Mouse (Mus musculus): ENCODE results near the gene Esyt1. TPM values are rescaled to one million over a fixed set of nuclear protein-coding genes. Genes with fewer than 3 reads are reported as not detected.

Gene Esyt1
- total RNA-seq, 2 experiments from 2014 or later, result 5.5 TPM

GRCm38 (mm10) chr10:128487861-128488712, 37.6 kb downstream of the Esyt1 start:
- DNase-seq (ENCODE audit: low spot score in 2 of 2), result no peak
- no peak for TF ChIP-seq CTCF (conservative IDR thresholded peaks at IDR 0.05)
- H3K4me3 ChIP-seq, result no peak overlapping the region
- H3K27ac ChIP-seq, result peak overlapping the region; percentile 96

- DNase-seq (ENCODE audit: low spot score in 2 of 2), result no peak
- Histone ChIP-seq H3K4me3 (no peak overlapping the region), H3K27ac (no peak overlapping the region)
- no peak for TF ChIP-seq CTCF (conservative IDR thresholded peaks at IDR 0.05)
These were observed 39.3 kb downstream of the Esyt1 start for GRCm38 (mm10) chr10:128486370-128486769.

- TF ChIP-seq CTCF (conservative IDR thresholded peaks at IDR 0.05), result no peak
- no peak for DNase-seq (ENCODE audit: low spot score in 2 of 2)
- no peak overlapping the region for H3K4me3 ChIP-seq
- no peak overlapping the region for H3K27ac ChIP-seq
These were observed 51.3 kb downstream of the Esyt1 start for GRCm38 (mm10) chr10:128474366-128474765.

DNA sequence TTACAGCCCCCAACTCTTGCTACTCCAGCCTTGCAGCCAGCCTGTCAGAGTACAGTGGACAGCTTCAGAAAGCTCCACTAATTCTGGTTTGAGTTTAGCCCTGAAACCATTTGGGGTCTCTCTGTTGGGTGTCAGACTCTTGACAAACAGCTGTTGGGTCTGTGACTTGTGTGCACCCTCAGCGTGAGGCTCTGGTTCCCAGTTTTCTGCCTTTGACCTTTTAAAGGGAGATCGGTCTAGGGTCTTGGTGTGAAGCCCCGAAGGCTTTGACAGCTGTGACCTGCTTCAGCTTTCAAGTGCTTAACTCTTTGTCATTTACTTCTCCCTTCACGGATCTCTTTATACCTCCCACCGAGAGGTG, 65.4 kb downstream of the Esyt1 start:
- no peak for TF ChIP-seq CTCF (conservative IDR thresholded peaks at IDR 0.05)
- peak overlapping the region; percentile 85 for H3K4me3 ChIP-seq
- H3K27ac ChIP-seq, result peak overlapping the region; percentile 94
- DNase-seq (ENCODE audit: low spot score in 2 of 2), result no peak

Small RNAs within 50 kb of the gene (microRNA-seq; reads per million reads assigned to microRNA genes)
- 0 to 0.74 reads per million in 2 experiments for gene Gm47275
- gene Mir6916, result 0 to 0.37 reads per million in 2 experiments

Other genes starting within 250 kb of the Esyt1 start
- gene Il23a, start 227.1 kb downstream of the Esyt1 start, total RNA-seq (2021), result under 1 TPM in 1 of 2 experiments, not detected in 1; 0.27 TPM
- gene Pan2, start 222.5 kb downstream of the Esyt1 start, total RNA-seq (2021), result 10 to 100 TPM; 14.7 to 16.4 TPM
- gene Cnpy2, start 203.4 kb downstream of the Esyt1 start, total RNA-seq (2021), result 10 to 100 TPM; 78.8 to 83.0 TPM
- 100 to 1,000 TPM; 226 to 235 TPM for gene Cs, start 188.1 kb downstream of the Esyt1 start, total RNA-seq (2021)
- 10 to 100 TPM; 48.6 to 49.2 TPM for gene Coq10a, start 156.9 kb downstream of the Esyt1 start, total RNA-seq (2021)
- gene Ankrd52, start 148.8 kb downstream of the Esyt1 start, total RNA-seq (2021), result 10 to 100 TPM; 50.6 to 51.6 TPM
- under 1 TPM in 1 of 2 experiments, not detected in 1; 0.29 TPM for gene Slc39a5, start 124.6 kb downstream of the Esyt1 start, total RNA-seq (2021)
- 10 to 100 TPM; 88.2 to 93.0 TPM for gene Nabp2, start 114.4 kb downstream of the Esyt1 start, total RNA-seq (2021)
- 10 to 100 TPM; 69.5 to 71.8 TPM for gene Rnf41, start 114.2 kb downstream of the Esyt1 start, total RNA-seq (2021)
- 100 to 1,000 TPM; 246 to 255 TPM for gene Smarcc2, start 66.6 kb downstream of the Esyt1 start, total RNA-seq (2021)
- gene Myl6, start 31.7 kb downstream of the Esyt1 start, total RNA-seq (2021), result 100 to 1,000 TPM; 519 to 544 TPM
- gene Myl6b, start 27.2 kb downstream of the Esyt1 start, total RNA-seq (2021), result 10 to 100 TPM; 18.5 to 21.1 TPM
- 10 to 100 TPM; 12.2 to 14.3 TPM for gene Zc3h10, start 21.9 kb upstream of the Esyt1 start, total RNA-seq (2021)
- 1,000 to 10,000 TPM; 1,438 to 1,486 TPM for gene Rpl41, start 23.4 kb upstream of the Esyt1 start, total RNA-seq (2021)
- 10 to 100 TPM; 61.4 to 64.4 TPM for gene Pa2g4, start 40.1 kb upstream of the Esyt1 start, total RNA-seq (2021)
- 1 to 10 TPM; 5.7 to 5.9 TPM for gene Erbb3, start 63.8 kb upstream of the Esyt1 start, total RNA-seq (2021)
- gene Rps26, start 100.9 kb upstream of the Esyt1 start, total RNA-seq (2021), result 100 to 1,000 TPM; 283 to 303 TPM
- gene Ikzf4, start 120.1 kb upstream of the Esyt1 start, total RNA-seq (2021), result 10 to 100 TPM; 16.7 to 18.7 TPM
- 10 to 100 TPM; 12.5 to 12.6 TPM for gene Suox, start 148.2 kb upstream of the Esyt1 start, total RNA-seq (2021)
- 100 to 1,000 TPM; 126 to 134 TPM for gene Rab5b, start 170.4 kb upstream of the Esyt1 start, total RNA-seq (2021)
- gene Pmel, start 178.3 kb upstream of the Esyt1 start, total RNA-seq (2021), result under 1 TPM; 0.33 to 0.34 TPM
- 1 to 10 TPM; 2.0 to 3.0 TPM for gene Cdk2, start 179.2 kb upstream of the Esyt1 start, total RNA-seq (2021)
- 10 to 100 TPM; 11.4 to 11.5 TPM for gene Dgka, start 219.0 kb upstream of the Esyt1 start, total RNA-seq (2021)
- 10 to 100 TPM; 22.0 to 30.6 TPM for gene Pym1, start 222.0 kb upstream of the Esyt1 start, total RNA-seq (2021)

All from layer of hippocampus, adult 2 months (tissue).